Mouse (Mus musculus) embryonic facial prominence, embryonic 14.5 days (tissue): Measurements from ENCODE around the gene Lrrc75a. TPM values are rescaled to one million over a fixed set of nuclear protein-coding genes. Genes with fewer than 3 reads are reported as not detected.

Experiments used
- ATAC-seq: fragments of 200-750 bp; cut with Nextera tagmentation; 2 replicates; pipeline ENCODE4 v1.8.0; 2017; ENCODE audit warnings: low read depth, moderate number of reproducible peaks, moderate TSS enrichment
- DNase-seq: peaks from one replicate; pipeline ENCODE4 v3.0.0-alpha.2; 2015; ENCODE audit warnings: low spot score
- H3K27ac ChIP-seq: fragments of 300-500 bp; sonication (generic); replicated peaks from 2 replicates; pipeline ENCODE4 v1.5.1; 2014; ENCODE audit warnings: low read depth, mild to moderate bottlenecking, low read length, moderate library complexity
- H3K27me3 ChIP-seq: fragments of 300-500 bp; sonication (generic); replicated peaks from 2 replicates; pipeline ENCODE4 v1.6.1; 2014; ENCODE audit warnings: low read length; ENCODE audit not compliant: control insufficient read depth, insufficient read depth
- H3K36me3 ChIP-seq: fragments of 300-500 bp; sonication (generic); 2 replicates; pipeline ENCODE4 v1.6.1; 2014; ENCODE audit warnings: low read length, mixed read lengths; ENCODE audit not compliant: control insufficient read depth, insufficient read depth
- H3K4me1 ChIP-seq: fragments of 300-500 bp; sonication (generic); 2 replicates; pipeline ENCODE4 v1.6.1; 2014; ENCODE audit warnings: antibody characterized with exemption, low read length; ENCODE audit not compliant: control insufficient read depth, insufficient read depth
- H3K4me2 ChIP-seq: fragments of 300-500 bp; sonication (generic); 2 replicates; pipeline ENCODE4 v1.6.1; 2014; ENCODE audit warnings: low read depth, mild to moderate bottlenecking, low read length, moderate library complexity, mixed read lengths
- H3K4me3 ChIP-seq: fragments of 300-500 bp; sonication (generic); 2 replicates; pipeline ENCODE4 v1.5.1; 2014; ENCODE audit warnings: low read depth, mild to moderate bottlenecking, low read length
- H3K9ac ChIP-seq: fragments of 300-500 bp; sonication (generic); 2 replicates; pipeline ENCODE4 v1.6.1; 2014; ENCODE audit warnings: low read depth, mild to moderate bottlenecking, low read length, moderate library complexity, mixed read lengths
- H3K9me3 ChIP-seq: fragments of 300-500 bp; sonication (generic); 2 replicates; pipeline ENCODE4 v1.6.1; 2016; ENCODE audit warnings: low read length; ENCODE audit not compliant: control insufficient read depth
- WGBS: fragments of 180-500 bp; shearing (Covaris S2); extraction: QIAGEN DNeasy Blood & Tissue Kit; methylation state at CpG from one replicate; pipeline ENCODE4 v1.1.7; 2014; 5-methylcytosine and 5-hydroxymethylcytosine counted together
- polyA plus RNA-seq: library from polyadenylated mRNA; unstranded; fragments of >200 nt; fragmentation: Nextera tagmentation; extraction: Ambion mirVana; gene quantifications from 2 replicates; pipeline ENCODE4 v1.2.1, GENCODE M21; 2014

Lrrc75a gene
- polyA plus RNA-seq, 1 experiment from 2014 or later, result 17.2 TPM

DNA sequence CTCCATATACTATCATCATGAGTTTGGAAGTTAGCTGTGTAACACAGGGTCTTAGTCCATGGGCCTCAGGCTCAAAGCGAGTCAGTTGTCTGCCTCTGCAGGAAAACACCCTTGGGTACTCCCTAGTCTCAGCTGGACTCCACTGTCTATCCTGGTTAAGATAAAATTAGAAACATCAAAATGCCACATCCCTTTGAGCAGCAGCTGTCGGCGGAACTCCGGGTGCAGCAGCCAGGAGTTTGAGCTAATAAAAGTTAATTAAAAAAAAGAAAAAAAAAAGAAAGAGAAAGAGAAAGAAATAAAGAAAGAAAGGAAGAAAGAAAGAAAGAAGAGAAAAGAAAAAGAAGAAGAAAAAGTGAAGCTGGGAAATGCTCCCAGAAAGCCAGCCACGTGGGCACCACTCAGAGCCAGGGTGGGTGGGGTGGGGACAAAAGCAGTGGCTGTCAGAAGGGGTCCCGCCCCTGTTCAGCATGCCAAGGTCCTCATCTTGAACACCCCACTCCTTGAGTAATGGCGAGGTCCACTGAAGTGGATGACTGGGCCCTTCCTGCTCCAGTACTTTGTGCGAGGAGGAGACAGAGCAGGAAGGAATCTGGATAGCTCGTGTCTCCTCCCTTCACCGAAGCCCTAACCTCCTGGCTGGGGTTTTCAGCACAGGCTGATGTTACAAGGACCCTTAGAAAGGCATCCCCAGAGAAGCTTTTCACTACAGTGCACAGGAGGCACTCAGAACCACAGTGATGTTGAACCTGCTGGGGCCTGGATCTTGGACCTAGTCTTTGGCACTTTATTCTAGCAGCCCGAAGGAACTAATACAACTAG, 6.1 kb downstream of the Lrrc75a start:
- H3K27me3 ChIP-seq, result no peaks in the 10 kb centered on the region
- H3K4me3 ChIP-seq, result no peak overlapping the region
- no peak overlapping the region for H3K4me2 ChIP-seq
- H3K9me3 ChIP-seq, result no peaks in the 10 kb centered on the region
- 56% methylated on average over 11 of the region's 11 CpGs for WGBS
- DNase-seq (no peak), ATAC-seq (no peak)
- H3K9ac ChIP-seq, result no peak overlapping the region; the same call in 1 of the 2 replicates
- peaks cover 43% of the 10 kb centered on the region for H3K4me1 ChIP-seq
- peak overlapping the region; percentile 54; the same call in 1 of the 2 replicates for H3K27ac ChIP-seq
- H3K36me3 ChIP-seq, result no peaks in the 10 kb centered on the region

DNA sequence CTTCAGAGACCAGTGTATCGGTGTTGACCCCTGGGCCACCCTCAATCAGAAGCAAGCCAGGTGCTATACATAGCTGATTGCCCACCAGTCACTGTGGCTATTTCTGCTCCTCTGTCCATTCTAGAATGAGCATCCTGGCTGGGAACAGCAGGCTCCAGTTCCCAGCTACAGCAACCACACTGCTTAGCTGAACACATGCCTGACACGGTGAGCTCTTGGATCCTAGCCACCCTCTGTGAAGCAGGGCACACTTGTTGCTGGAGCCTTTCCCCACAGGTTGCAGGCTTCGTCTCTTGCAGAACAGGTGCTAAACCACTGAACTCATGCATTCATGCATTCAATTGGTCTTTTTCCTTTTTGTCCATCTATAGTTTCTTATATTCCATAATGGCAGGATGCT, 7.9 kb downstream of the Lrrc75a start:
- no peaks in the 10 kb centered on the region for H3K27me3 ChIP-seq
- no peak overlapping the region for H3K9ac ChIP-seq
- H3K9me3 ChIP-seq, result no peaks in the 10 kb centered on the region
- 65% methylated on average over 3 of the region's 3 CpGs for WGBS
- no peak for ATAC-seq
- no peak overlapping the region for H3K4me3 ChIP-seq
- H3K4me1 ChIP-seq, result peaks cover 39% of the 10 kb centered on the region
- H3K4me2 ChIP-seq, result no peak overlapping the region
- no peak overlapping the region for H3K27ac ChIP-seq
- no peak for DNase-seq
- H3K36me3 ChIP-seq, result no peaks in the 10 kb centered on the region

DNA sequence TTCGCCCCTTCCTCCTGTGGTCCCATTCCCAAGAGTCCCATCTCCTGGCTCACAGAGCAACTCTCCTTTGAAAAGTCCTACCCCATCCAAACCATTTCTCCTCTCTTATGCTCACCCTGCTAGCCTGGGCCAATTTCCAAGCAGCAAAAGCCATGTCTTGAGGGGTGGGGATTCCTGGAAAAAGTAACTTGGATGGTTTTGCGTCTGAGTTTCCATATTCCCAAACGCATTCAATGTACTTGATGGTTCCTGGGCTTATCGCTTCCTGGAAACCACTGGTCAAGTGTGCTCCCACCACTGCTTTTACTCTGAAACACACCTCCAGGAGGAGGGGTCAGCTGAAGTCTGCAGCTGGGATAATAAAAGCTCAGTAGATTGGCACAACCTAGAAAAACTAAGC, 9.9 kb downstream of the Lrrc75a start:
- no peak overlapping the region for H3K27ac ChIP-seq
- DNase-seq (no peak), ATAC-seq (no peak)
- H3K4me1 ChIP-seq, result peaks cover 26% of the 10 kb centered on the region
- no peaks in the 10 kb centered on the region for H3K9me3 ChIP-seq
- H3K9ac ChIP-seq, result no peak overlapping the region
- H3K36me3 ChIP-seq, result no peaks in the 10 kb centered on the region
- no peak overlapping the region for H3K4me2 ChIP-seq
- WGBS, result 83% methylated on average over 3 of the region's 4 CpGs
- no peak overlapping the region for H3K4me3 ChIP-seq
- no peaks in the 10 kb centered on the region for H3K27me3 ChIP-seq

DNA sequence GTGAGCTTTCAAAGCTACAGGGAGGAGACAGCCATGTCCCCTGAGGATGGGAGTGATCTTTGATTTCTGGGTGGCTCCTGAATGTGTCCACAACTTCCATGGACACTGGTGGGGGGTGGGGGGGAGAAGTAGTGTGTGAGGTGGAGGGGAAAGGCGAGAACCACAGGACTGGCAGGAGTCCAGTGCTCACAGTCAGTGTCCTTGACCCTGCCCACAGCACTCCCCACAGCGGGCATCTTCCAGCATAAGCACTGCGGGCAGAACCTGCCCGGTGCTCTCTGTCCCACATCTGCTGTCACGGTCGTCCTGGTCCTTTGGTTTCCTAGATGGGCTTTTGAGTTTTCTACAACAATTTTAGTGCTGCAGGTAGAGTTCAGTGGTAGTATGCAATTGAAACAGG, 10.5 kb downstream of the Lrrc75a start:
- WGBS, result 84% methylated on average over 6 of the region's 6 CpGs
- Histone ChIP-seq H3K9ac (no peak overlapping the region), H3K27me3 (no peaks in the 10 kb centered on the region), H3K9me3 (no peaks in the 10 kb centered on the region), H3K4me1 (peaks cover 21% of the 10 kb centered on the region), H3K4me3 (no peak overlapping the region), H3K36me3 (no peaks in the 10 kb centered on the region), H3K4me2 (no peak overlapping the region), H3K27ac (no peak overlapping the region)
- ATAC-seq (no peak), DNase-seq (no peak)

DNA sequence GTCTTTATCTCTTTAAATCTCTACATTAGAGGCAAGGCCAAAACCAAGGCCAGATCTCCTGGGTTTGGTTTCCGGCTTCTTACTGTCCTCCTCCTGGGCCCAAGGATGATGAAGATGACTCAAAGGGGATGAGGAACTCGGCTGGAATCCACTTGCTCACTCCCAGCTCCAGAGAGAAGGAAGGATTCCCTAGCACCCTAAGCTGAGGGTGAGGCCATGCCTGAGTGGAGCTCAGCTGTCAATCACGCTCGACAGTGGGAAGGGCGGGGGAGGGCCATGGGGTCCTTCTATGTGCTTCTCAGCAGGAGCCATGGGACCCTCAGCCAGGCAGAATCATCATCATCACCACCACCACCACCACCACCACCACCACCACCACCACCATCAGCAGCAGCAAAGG, 10.9 kb downstream of the Lrrc75a start:
- Histone ChIP-seq H3K36me3 (no peaks in the 10 kb centered on the region), H3K27ac (no peak overlapping the region; the same call in 1 of the 2 replicates), H3K27me3 (no peaks in the 10 kb centered on the region), H3K9ac (no peak overlapping the region), H3K9me3 (no peaks in the 10 kb centered on the region), H3K4me1 (peaks cover 17% of the 10 kb centered on the region), H3K4me3 (no peak overlapping the region), H3K4me2 (no peak overlapping the region)
- ATAC-seq (no peak), DNase-seq (no peak)
- 74% methylated on average over 4 of the region's 5 CpGs for WGBS

DNA sequence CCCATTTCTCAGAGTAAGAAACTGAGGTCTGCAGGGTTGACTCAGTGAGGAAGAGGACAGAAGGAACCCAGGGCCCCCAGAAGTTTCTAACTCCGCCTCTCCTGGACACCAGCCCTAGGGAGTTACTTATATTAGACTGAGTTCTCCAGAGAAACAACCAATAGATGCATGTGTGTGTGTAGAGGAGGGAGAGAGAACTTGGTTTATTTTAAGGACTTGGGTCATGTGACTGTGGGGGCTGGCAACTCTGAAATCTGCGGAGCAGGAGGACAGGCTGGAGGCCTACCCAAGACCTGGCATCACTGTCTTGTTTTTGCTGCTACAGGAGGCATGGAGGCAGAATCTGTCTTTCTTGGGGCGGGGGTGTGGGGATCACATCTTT, 11.5 kb downstream of the Lrrc75a start:
- peaks cover 14% of the 10 kb centered on the region for H3K4me1 ChIP-seq
- H3K27me3 ChIP-seq, result no peaks in the 10 kb centered on the region
- H3K36me3 ChIP-seq, result no peaks in the 10 kb centered on the region
- H3K4me2 ChIP-seq, result no peak overlapping the region
- H3K9me3 ChIP-seq, result no peaks in the 10 kb centered on the region
- H3K27ac ChIP-seq, result no peak overlapping the region; the same call in 1 of the 2 replicates
- H3K9ac ChIP-seq, result no peak overlapping the region
- 86% methylated on average over 3 of the region's 3 CpGs for WGBS
- H3K4me3 ChIP-seq, result no peak overlapping the region
- DNase-seq (no peak), ATAC-seq (no peak)

DNA sequence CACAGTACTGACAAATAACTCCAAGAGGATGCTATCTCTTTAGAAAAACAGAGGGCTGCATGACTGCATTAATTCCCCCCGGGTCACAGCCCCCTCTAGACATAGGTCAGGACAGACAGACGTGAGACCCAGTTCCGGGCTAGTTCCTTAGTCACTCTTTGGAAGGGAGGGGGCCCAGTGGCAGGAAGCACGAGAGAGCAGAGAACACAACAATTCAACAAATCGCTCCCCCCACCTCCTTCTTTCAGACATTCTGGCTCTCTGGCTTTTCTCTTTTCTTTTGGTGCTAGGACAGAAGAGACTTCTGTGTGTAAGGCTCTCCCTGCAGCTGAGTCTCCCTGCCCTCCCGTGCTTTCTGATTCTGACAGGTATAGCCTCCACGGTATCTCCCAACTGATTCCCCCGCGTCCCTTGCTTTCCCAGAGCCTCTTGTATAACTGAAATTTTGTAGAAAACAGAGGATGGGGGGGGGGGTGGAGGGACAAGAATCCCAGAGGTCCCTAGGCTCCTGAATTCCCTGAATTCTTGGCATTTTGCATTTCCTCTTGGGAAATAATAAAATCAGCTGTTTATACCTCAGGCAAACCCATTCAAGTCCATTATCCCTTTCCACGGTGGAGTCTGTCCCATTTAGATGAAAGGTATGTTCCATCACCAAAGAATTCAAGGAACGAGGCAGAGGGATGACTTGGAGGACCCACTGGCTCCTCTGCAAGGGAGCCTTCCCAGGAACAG, 12.1 kb downstream of the Lrrc75a start:
- Histone ChIP-seq H3K4me3 (no peak overlapping the region), H3K9ac (no peak overlapping the region), H3K27me3 (no peaks in the 10 kb centered on the region), H3K9me3 (no peaks in the 10 kb centered on the region), H3K4me2 (no peak overlapping the region), H3K27ac (no peak overlapping the region), H3K4me1 (peaks cover 19% of the 10 kb centered on the region), H3K36me3 (no peaks in the 10 kb centered on the region)
- WGBS, result 46% methylated on average over 11 of the region's 11 CpGs
- DNase-seq (no peak), ATAC-seq (no peak)

DNA sequence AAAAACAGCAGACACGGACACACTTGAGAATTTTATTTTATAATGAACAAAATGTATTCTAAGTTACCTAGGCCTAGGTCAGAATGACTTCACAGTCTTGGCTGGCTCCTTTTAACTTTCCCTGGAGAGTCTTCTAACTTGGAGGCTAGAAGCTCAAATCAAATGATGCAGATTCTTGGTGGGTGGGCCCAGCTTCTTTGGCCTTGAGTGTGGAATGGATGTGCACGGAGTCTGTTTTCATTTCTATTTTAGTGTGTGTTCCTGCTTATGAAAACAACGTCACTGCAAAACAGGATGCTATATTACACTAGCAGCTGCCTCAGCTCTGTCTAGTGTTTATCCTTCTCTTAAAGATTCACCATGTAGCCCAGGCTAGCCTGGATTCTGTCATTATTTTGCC, 12.9 kb downstream of the Lrrc75a start:
- 40% methylated on average over 3 of the region's 3 CpGs for WGBS
- H3K9ac ChIP-seq, result no peak overlapping the region
- peaks cover 27% of the 10 kb centered on the region for H3K4me1 ChIP-seq
- H3K9me3 ChIP-seq, result no peaks in the 10 kb centered on the region
- no peak overlapping the region for H3K4me2 ChIP-seq
- no peaks in the 10 kb centered on the region for H3K36me3 ChIP-seq
- ATAC-seq, result no peak
- H3K4me3 ChIP-seq, result no peak overlapping the region
- peak; percentile 71 for DNase-seq
- no peak overlapping the region for H3K27ac ChIP-seq
- H3K27me3 ChIP-seq, result no peaks in the 10 kb centered on the region
